Mouse (Mus musculus): ENCODE results near the gene Mical2. TPM values are rescaled to one million over a fixed set of nuclear protein-coding genes. Genes with fewer than 3 reads are reported as not detected.

The Mical2 gene
- polyA plus RNA-seq, 1 experiment from 2014 or later, result 8.3 TPM

DNA sequence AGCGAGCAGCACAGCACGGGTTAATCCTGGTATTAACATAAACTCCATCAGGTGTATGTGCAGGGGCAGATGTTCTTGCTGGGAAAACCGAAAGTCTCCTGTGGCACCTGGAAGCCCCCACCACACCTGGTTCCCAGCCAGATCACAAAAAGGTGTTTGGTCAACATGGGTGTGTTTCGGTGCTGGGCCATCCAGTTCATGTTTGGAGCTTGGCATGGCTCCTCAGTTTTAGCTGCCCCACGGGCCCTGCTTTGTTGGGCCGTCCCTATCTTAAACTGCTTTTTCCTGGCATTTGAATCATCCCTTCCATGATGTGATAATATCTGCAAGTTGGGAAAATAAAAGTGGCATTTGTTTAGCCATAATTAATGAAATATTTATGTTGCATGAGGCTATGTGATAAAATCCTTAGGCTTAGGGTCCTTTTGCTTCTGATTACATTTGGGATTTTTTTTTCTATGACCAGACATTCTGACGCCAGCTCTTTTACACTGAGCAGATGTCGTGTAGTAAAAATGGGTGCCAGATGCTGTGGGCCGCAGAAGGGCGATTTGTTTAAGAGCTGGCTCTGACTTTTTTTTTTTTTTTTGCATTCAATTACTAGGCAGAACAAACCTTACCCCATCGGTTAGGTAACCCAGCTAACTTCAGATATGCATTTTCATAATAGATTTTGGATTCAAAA, 164.7 kb downstream of the Mical2 start:
- WGBS, result 25% methylated on average over 11 of the region's 11 CpGs
- no peak overlapping the region for H3K9ac ChIP-seq (replicated peaks; ENCODE audit: low read length)
- peaks cover 44% of the 10 kb centered on the region for H3K4me1 ChIP-seq (ENCODE audit: insufficient read depth, low read length)
- H3K4me2 ChIP-seq (replicated peaks; ENCODE audit: low read depth, low read length), result no peak overlapping the region
- peak overlapping the region; percentile 68 for H3K27ac ChIP-seq (ENCODE audit: low read length)
- ATAC-seq (ENCODE audit: low FRiP score, low TSS enrichment), result no peak; the same call in 1 of the 2 replicates
- H3K27me3 ChIP-seq (ENCODE audit: insufficient read depth, low read length), result no peaks in the 10 kb centered on the region
- H3K9me3 ChIP-seq (ENCODE audit: low read length), result no peaks in the 10 kb centered on the region
- no peak overlapping the region for H3K4me3 ChIP-seq (ENCODE audit: low read length)
- no peaks in the 10 kb centered on the region for H3K36me3 ChIP-seq (ENCODE audit: insufficient read depth, low read length)

DNA sequence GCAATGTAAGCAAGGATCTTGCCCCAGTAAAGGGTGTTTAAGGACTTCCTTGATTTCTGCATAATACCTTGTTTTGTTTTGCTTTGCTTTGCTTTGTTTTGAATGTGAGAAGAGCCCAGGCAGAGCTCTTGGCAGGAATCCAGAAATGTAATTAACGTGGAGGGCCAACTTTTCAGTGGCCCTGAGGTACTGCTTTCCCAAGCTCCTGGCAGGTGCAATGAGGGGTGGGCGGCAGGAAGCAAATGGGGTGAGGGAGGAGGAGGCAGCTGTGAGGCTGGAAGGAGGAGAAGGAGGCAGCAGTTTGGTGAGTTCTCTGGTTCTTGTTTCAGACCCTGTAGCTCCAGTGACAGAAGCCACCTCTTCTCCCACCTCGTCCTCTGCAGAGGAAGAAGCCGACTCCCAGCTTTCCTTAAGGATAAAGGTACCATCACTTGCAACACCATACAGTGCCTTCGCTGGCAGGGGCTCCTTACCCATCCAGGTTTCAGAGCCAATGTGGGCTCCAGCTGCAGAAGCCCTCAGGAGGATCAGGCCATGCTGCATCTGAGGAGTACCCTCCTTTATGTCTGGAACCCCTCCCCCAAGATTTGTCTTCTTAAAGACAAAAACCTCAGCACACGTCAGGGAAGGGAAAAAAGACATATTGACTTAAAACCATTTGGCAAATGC, 165.4 kb downstream of the Mical2 start:
- ATAC-seq (ENCODE audit: low FRiP score, low TSS enrichment), result no peak
- H3K27me3 ChIP-seq (ENCODE audit: insufficient read depth, low read length), result no peaks in the 10 kb centered on the region
- H3K9me3 ChIP-seq (ENCODE audit: low read length), result no peaks in the 10 kb centered on the region
- no peak overlapping the region for H3K4me2 ChIP-seq (replicated peaks; ENCODE audit: low read depth, low read length)
- H3K36me3 ChIP-seq (ENCODE audit: insufficient read depth, low read length), result no peaks in the 10 kb centered on the region
- H3K27ac ChIP-seq (ENCODE audit: low read length), result peak overlapping the region; percentile 68
- H3K4me1 ChIP-seq (ENCODE audit: insufficient read depth, low read length), result peaks cover 44% of the 10 kb centered on the region
- WGBS, result 16% methylated on average over 6 of the region's 6 CpGs
- no peak overlapping the region for H3K4me3 ChIP-seq (ENCODE audit: low read length)
- H3K9ac ChIP-seq (replicated peaks; ENCODE audit: low read length), result peak overlapping the region; percentile 14

DNA sequence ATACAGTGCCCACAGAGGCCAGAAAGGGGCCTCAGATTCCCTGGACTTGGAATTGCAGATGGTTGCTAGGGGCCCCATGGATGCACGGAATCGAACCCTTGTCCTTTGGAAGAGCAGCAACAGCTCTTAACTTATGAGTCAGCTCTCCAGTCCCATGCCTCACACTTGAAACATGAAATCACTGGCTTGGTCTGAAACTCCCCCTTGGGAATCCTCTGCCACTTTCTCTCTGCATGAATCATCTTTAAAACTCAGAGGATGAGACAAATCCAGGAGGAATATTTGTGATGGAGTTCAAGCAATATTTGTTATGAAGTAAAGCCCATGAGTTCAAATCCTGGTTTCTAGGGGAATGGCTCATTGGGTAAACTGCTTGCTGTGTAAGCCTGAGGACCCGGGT, 172.1 kb downstream of the Mical2 start:
- H3K4me1 ChIP-seq (ENCODE audit: insufficient read depth, low read length), result no peaks in the 10 kb centered on the region
- H3K4me2 ChIP-seq (replicated peaks; ENCODE audit: low read depth, low read length), result no peak overlapping the region
- no peaks in the 10 kb centered on the region for H3K9me3 ChIP-seq (ENCODE audit: low read length)
- H3K27me3 ChIP-seq (ENCODE audit: insufficient read depth, low read length), result no peaks in the 10 kb centered on the region
- H3K9ac ChIP-seq (replicated peaks; ENCODE audit: low read length), result no peak overlapping the region
- H3K4me3 ChIP-seq (ENCODE audit: low read length), result no peak overlapping the region
- WGBS, result 89% methylated on average over 3 of the region's 3 CpGs
- ATAC-seq (ENCODE audit: low FRiP score, low TSS enrichment), result no peak
- no peaks in the 10 kb centered on the region for H3K36me3 ChIP-seq (ENCODE audit: insufficient read depth, low read length)
- H3K27ac ChIP-seq (ENCODE audit: low read length), result no peak overlapping the region

DNA sequence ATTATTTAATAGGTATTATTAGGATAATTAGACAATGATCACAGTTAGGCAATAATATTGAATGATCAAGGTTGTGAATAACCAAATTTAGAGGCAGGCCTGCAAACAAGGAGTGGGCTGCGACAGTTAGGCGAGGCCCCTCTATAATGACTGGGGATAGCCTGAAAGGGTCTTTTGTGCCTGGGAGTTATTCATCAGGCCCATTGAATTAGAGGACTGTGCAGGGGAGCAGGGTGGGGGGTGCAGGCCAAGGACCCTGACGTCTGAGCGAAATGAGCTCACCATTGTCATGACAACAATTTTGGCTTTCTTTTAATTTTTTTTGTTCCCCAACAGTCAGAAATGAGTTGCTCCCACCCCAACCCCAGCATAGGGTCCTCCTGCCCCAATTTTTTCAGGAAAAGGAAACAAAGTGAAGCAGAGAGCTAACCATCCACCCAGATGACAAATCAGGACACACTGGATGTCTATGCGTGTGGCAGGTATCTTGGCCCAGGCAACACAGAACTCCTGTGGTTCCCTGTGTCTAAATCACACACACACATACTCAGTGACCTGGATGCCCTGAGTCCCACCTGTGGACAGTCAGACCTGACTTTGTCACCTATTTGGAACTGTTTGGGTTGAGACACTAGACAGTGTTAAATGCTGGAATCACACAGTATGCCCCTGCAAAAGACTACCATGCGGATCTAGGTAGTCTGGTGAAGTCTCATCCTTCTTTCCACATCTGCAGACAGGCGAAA, 173.9 kb downstream of the Mical2 start:
- WGBS, result 80% methylated on average over 7 of the region's 7 CpGs
- no peak overlapping the region for H3K4me2 ChIP-seq (replicated peaks; ENCODE audit: low read depth, low read length)
- no peak overlapping the region for H3K27ac ChIP-seq (ENCODE audit: low read length)
- peaks cover 5% of the 10 kb centered on the region for H3K4me1 ChIP-seq (ENCODE audit: insufficient read depth, low read length)
- no peaks in the 10 kb centered on the region for H3K36me3 ChIP-seq (ENCODE audit: insufficient read depth, low read length)
- no peaks in the 10 kb centered on the region for H3K27me3 ChIP-seq (ENCODE audit: insufficient read depth, low read length)
- H3K9ac ChIP-seq (replicated peaks; ENCODE audit: low read length), result no peak overlapping the region
- no peaks in the 10 kb centered on the region for H3K9me3 ChIP-seq (ENCODE audit: low read length)
- H3K4me3 ChIP-seq (ENCODE audit: low read length), result no peak overlapping the region
- no peak for ATAC-seq (ENCODE audit: low FRiP score, low TSS enrichment)

DNA sequence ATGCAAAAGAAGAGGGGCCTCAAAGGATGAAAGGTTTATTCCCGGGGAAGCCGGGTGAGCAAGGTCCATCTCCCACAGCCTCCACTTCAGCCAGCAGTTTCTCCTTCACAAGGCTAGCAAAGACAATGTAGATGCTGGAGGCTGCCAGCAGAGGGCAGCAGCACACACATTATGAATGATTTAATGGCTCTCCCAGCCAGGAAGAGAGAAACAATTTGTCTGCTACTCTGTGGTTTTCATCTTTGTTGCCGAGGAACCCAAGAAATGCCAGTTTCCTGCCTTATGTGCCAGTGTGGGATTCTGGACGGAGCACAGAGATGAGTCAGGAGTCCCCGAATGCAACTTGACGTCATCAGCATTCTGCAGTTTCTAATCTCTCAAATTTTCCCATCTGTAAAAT, 174.5 kb downstream of the Mical2 start:
- H3K9ac ChIP-seq (replicated peaks; ENCODE audit: low read length), result no peak overlapping the region
- no peak for ATAC-seq (ENCODE audit: low FRiP score, low TSS enrichment)
- H3K4me2 ChIP-seq (replicated peaks; ENCODE audit: low read depth, low read length), result no peak overlapping the region
- WGBS, result 41% methylated on average over 6 of the region's 6 CpGs
- no peaks in the 10 kb centered on the region for H3K9me3 ChIP-seq (ENCODE audit: low read length)
- no peaks in the 10 kb centered on the region for H3K36me3 ChIP-seq (ENCODE audit: insufficient read depth, low read length)
- peaks cover 10% of the 10 kb centered on the region for H3K4me1 ChIP-seq (ENCODE audit: insufficient read depth, low read length)
- no peak overlapping the region for H3K27ac ChIP-seq (ENCODE audit: low read length)
- H3K27me3 ChIP-seq (ENCODE audit: insufficient read depth, low read length), result no peaks in the 10 kb centered on the region
- no peak overlapping the region for H3K4me3 ChIP-seq (ENCODE audit: low read length)

DNA sequence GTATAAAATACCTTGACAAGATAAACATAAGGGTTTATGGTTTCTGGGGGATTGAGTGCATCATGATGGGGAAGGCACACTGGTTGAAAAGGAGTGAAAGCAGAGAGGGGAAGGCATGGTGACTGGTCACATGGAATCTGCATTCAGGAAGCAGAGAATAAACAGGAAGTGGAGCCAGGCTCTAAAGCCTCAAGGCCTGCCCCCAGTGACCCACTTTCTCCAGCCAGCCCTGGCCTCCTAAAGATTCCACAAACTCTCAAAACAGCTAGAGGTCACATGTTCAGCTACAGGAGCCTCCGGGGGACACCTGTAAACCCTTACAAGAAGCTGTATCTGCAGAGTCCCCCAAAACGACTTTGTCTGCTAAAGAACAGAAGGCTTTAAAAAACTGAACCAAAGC, 179.4 kb downstream of the Mical2 start:
- no peaks in the 10 kb centered on the region for H3K27me3 ChIP-seq (ENCODE audit: insufficient read depth, low read length)
- ATAC-seq (ENCODE audit: low FRiP score, low TSS enrichment), result no peak
- H3K9ac ChIP-seq (replicated peaks; ENCODE audit: low read length), result no peak overlapping the region
- 30% methylated on average over 2 of the region's 2 CpGs for WGBS
- H3K4me1 ChIP-seq (ENCODE audit: insufficient read depth, low read length), result peaks cover 24% of the 10 kb centered on the region
- H3K36me3 ChIP-seq (ENCODE audit: insufficient read depth, low read length), result no peaks in the 10 kb centered on the region
- no peaks in the 10 kb centered on the region for H3K9me3 ChIP-seq (ENCODE audit: low read length)
- H3K4me2 ChIP-seq (replicated peaks; ENCODE audit: low read depth, low read length), result no peak overlapping the region
- peak overlapping the region; percentile 6; the same call in 1 of the 2 replicates for H3K27ac ChIP-seq (ENCODE audit: low read length)
- H3K4me3 ChIP-seq (ENCODE audit: low read length), result no peak overlapping the region

DNA sequence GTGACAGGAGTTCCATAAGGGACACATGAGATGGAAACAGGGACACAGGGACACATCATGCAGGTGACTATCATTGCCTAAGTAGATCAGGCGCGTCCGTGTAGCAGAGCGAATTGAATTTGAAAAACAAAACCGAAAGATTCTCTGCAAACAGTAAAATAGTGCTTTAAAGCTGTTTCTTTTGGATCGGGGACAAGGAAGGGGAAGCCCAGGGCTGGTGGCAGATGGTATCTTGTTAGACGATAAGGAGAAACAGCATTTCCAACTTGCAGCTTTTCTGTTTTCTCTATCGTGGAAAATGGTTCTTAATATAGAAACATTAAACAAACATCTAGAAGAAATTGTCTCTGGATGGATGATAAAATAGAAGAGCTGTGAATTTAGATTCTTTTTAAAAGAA, 179.9 kb downstream of the Mical2 start:
- H3K4me2 ChIP-seq (replicated peaks; ENCODE audit: low read depth, low read length), result 0 out of 2 replicates have a peak overlapping the region, but pooled peaks have one; percentile 17
- H3K27me3 ChIP-seq (ENCODE audit: insufficient read depth, low read length), result no peaks in the 10 kb centered on the region
- H3K4me3 ChIP-seq (ENCODE audit: low read length), result no peak overlapping the region
- H3K9me3 ChIP-seq (ENCODE audit: low read length), result no peaks in the 10 kb centered on the region
- H3K36me3 ChIP-seq (ENCODE audit: insufficient read depth, low read length), result no peaks in the 10 kb centered on the region
- ATAC-seq (ENCODE audit: low FRiP score, low TSS enrichment), result no peak
- H3K27ac ChIP-seq (ENCODE audit: low read length), result 0 out of 2 replicates have a peak overlapping the region, but pooled peaks have one; percentile 6
- WGBS, result 53% methylated on average over 8 of the region's 8 CpGs
- H3K9ac ChIP-seq (replicated peaks; ENCODE audit: low read length), result no peak overlapping the region
- peaks cover 24% of the 10 kb centered on the region for H3K4me1 ChIP-seq (ENCODE audit: insufficient read depth, low read length)

DNA sequence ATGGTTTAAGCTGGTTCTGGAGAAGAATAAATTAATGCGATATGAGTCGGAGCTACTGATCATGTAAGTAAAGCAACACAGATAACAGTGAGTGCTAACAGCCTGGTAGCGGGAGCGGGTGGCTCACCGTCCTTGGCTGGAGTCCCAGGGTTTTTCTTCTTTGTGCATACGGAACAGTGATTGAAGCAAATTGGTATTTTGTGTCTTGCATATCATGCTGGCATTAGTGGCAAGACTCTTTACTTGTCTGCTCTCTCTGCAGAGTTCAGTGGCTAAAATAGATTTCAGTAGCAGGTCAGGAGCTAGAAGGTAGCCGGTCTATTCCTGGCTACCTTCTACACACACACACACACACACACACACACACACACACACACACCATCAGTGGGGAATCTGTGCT, 181.9 kb downstream of the Mical2 start:
- Histone ChIP-seq H3K36me3 (ENCODE audit: insufficient read depth, low read length) (no peaks in the 10 kb centered on the region), H3K27ac (ENCODE audit: low read length) (no peak overlapping the region), H3K4me3 (ENCODE audit: low read length) (no peak overlapping the region), H3K4me1 (ENCODE audit: insufficient read depth, low read length) (peaks cover 29% of the 10 kb centered on the region), H3K4me2 (replicated peaks; ENCODE audit: low read depth, low read length) (no peak overlapping the region), H3K9me3 (ENCODE audit: low read length) (no peaks in the 10 kb centered on the region), H3K9ac (replicated peaks; ENCODE audit: low read length) (no peak overlapping the region), H3K27me3 (ENCODE audit: insufficient read depth, low read length) (no peaks in the 10 kb centered on the region)
- ATAC-seq (ENCODE audit: low FRiP score, low TSS enrichment), result no peak
- 72% methylated on average over 7 of the region's 7 CpGs for WGBS

DNA sequence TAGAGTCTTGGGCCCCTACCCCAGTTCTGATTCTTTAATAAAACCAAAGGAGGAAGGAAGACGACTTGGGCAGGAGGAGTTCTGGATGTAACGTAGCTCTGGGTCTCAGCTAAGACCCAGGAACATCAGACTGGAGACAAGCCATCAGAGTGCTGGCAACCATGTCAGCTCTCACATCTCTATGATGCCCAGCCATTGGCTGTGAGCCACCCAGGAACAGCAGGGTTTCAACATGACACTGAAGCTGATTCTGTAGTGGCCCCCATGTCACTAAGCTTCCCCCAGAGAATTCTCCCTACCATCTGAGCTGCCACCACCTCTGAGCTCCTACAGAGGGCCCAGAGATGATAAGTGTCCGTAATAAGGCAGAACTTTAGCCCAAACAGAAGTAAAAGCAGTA, 184.3 kb downstream of the Mical2 start:
- ATAC-seq (ENCODE audit: low FRiP score, low TSS enrichment), result no peak
- Histone ChIP-seq H3K36me3 (ENCODE audit: insufficient read depth, low read length) (no peaks in the 10 kb centered on the region), H3K9me3 (ENCODE audit: low read length) (no peaks in the 10 kb centered on the region), H3K4me1 (ENCODE audit: insufficient read depth, low read length) (peaks cover 37% of the 10 kb centered on the region), H3K4me3 (ENCODE audit: low read length) (no peak overlapping the region), H3K4me2 (replicated peaks; ENCODE audit: low read depth, low read length) (no peak overlapping the region), H3K27ac (ENCODE audit: low read length) (no peak overlapping the region), H3K27me3 (ENCODE audit: insufficient read depth, low read length) (no peaks in the 10 kb centered on the region), H3K9ac (replicated peaks; ENCODE audit: low read length) (no peak overlapping the region)
- WGBS, result 93% methylated on average over 3 of the region's 3 CpGs

DNA sequence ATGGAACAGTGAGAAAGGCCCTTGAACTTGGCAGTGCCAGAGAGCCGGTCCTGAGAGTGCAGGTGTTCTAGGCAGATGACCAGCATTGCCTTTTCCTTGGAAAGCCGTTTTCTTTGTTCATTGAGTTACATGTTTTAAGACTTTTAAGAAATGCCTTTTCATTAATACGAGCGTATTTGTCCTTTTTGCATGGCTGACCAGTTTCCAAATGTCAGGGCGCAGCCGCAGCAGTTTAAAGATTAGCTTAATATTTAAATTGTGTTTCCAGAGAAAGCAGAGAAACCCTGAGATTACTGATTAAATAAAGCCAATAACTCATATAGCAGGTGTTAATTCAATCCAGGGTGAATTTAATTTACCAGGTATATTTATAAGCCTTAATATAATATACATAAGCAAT, 187.6 kb downstream of the Mical2 start:
- H3K4me2 ChIP-seq (replicated peaks; ENCODE audit: low read depth, low read length), result no peak overlapping the region
- 58% methylated on average over 6 of the region's 6 CpGs for WGBS
- H3K9ac ChIP-seq (replicated peaks; ENCODE audit: low read length), result no peak overlapping the region
- no peaks in the 10 kb centered on the region for H3K27me3 ChIP-seq (ENCODE audit: insufficient read depth, low read length)
- no peaks in the 10 kb centered on the region for H3K36me3 ChIP-seq (ENCODE audit: insufficient read depth, low read length)
- H3K27ac ChIP-seq (ENCODE audit: low read length), result peak overlapping the region; percentile 26
- no peak for ATAC-seq (ENCODE audit: low FRiP score, low TSS enrichment)
- H3K4me3 ChIP-seq (ENCODE audit: low read length), result no peak overlapping the region
- H3K4me1 ChIP-seq (ENCODE audit: insufficient read depth, low read length), result peaks cover 44% of the 10 kb centered on the region
- H3K9me3 ChIP-seq (ENCODE audit: low read length), result no peaks in the 10 kb centered on the region
